Mouse (Mus musculus): ENCODE measurements around the gene Klf2. TPM values are rescaled to one million over a fixed set of nuclear protein-coding genes. Genes with fewer than 3 reads are reported as not detected.

Gene Klf2
- total and polyA plus RNA-seq, 2 experiments from 2014 or later: 4.0 to 9.5 TPM

GRCm38 (mm10) chr8:72317741-72318301 lies 1.0 kb upstream of the Klf2 start:
- Histone ChIP-seq H3K4me3 (ENCODE audit: low read depth, low read length) (no peak overlapping the region), H3K36me3 (ENCODE audit: insufficient read depth) (no peaks in the 10 kb centered on the region), H3K27ac (ENCODE audit: low read depth, low read length) (no peak overlapping the region), H3K9me3 (ENCODE audit: low read length) (no peaks in the 10 kb centered on the region), H3K9ac (no peak overlapping the region), H3K4me1 (ENCODE audit: insufficient read depth) (no peaks in the 10 kb centered on the region), H3K4me2 (ENCODE audit: low read depth) (no peak overlapping the region), H3K27me3 (ENCODE audit: insufficient read depth, low read length) (peaks cover 17% of the 10 kb centered on the region)
- no peak for TF ChIP-seq CTCF (IDR thresholded peaks at IDR 0.05; ENCODE audit: low read depth)
- no peak for ATAC-seq
- 48% methylated on average over 5 of the region's 5 CpGs for WGBS
- peak; percentile 14 for DNase-seq

- no peak overlapping the region for H3K27ac ChIP-seq (ENCODE audit: low read depth, low read length)
- WGBS: 6% methylated on average over 48 of the region's 48 CpGs
Measured at GRCm38 (mm10) chr8:72319397-72319796, 564 bp downstream of the Klf2 start.

DNA sequence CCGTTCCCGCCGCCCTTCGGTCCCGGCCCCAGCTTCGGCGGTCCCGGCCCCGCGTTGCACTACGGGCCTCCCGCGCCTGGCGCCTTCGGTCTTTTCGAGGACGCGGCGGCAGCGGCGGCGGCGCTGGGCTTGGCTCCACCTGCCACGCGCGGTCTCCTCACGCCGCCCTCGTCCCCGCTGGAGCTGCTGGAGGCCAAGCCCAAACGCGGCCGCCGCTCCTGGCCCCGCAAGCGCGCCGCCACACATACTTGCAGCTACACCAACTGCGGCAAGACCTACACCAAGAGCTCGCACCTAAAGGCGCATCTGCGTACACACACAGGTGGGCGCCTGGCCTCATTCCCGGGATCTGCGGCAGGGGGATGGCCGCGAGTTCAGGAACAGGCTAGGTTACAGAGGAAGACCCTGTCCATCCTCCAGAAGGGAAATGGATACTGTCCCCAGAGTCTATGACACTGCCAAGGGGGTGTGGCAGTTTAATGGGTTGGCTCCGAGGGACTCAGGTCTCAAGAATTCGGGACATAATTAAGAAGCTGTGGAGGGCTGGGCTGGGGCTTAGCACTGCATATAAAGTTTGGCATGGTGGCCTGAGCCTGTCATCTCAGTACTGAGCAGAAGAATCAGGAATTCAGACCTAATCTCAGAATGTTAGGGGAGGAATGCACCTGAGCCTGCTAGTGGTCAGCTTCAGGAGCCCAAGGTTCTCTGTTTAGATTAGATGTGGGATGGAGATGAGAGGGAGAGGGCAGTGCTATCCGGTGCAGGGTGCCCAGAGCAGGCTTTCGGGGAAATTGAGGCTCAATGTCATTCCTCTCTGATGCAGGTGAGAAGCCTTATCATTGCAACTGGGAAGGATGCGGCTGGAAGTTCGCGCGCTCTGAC lies 1.3 kb downstream of the Klf2 start:
- Histone ChIP-seq H3K9me3 (ENCODE audit: low read length) (no peaks in the 10 kb centered on the region), H3K4me3 (ENCODE audit: low read depth, low read length) (peak overlapping the region; percentile 56), H3K27ac (ENCODE audit: low read depth, low read length) (no peak overlapping the region), H3K4me1 (ENCODE audit: insufficient read depth) (no peaks in the 10 kb centered on the region), H3K9ac (peak overlapping the region; percentile 58), H3K36me3 (ENCODE audit: insufficient read depth) (no peaks in the 10 kb centered on the region), H3K4me2 (ENCODE audit: low read depth) (peak overlapping the region; percentile 83), H3K27me3 (ENCODE audit: insufficient read depth, low read length) (peaks cover 17% of the 10 kb centered on the region)
- TF ChIP-seq CTCF (IDR thresholded peaks at IDR 0.05; ENCODE audit: low read depth): no peak
- ATAC-seq (no peak), DNase-seq (peak; percentile 11)
- WGBS: 8% methylated on average over 50 of the region's 55 CpGs

More at GRCm38 (mm10) chr8:72319397-72319796, 564 bp downstream of the Klf2 start:
- no peaks in the 10 kb centered on the region for H3K4me1 ChIP-seq (ENCODE audit: insufficient read depth)
- peak overlapping the region; percentile 83 for H3K4me2 ChIP-seq (ENCODE audit: low read depth)
- no peaks in the 10 kb centered on the region for H3K9me3 ChIP-seq (ENCODE audit: low read length)
- ATAC-seq (peak; percentile 12; the same call in 1 of the 2 replicates), DNase-seq (no peak)
- no peak for TF ChIP-seq CTCF (IDR thresholded peaks at IDR 0.05; ENCODE audit: low read depth)
- no peaks in the 10 kb centered on the region for H3K36me3 ChIP-seq (ENCODE audit: insufficient read depth)
- H3K27me3 ChIP-seq (ENCODE audit: insufficient read depth, low read length): peaks cover 17% of the 10 kb centered on the region
- H3K9ac ChIP-seq: peak overlapping the region; percentile 58
- peak overlapping the region; percentile 56 for H3K4me3 ChIP-seq (ENCODE audit: low read depth, low read length)

DNA sequence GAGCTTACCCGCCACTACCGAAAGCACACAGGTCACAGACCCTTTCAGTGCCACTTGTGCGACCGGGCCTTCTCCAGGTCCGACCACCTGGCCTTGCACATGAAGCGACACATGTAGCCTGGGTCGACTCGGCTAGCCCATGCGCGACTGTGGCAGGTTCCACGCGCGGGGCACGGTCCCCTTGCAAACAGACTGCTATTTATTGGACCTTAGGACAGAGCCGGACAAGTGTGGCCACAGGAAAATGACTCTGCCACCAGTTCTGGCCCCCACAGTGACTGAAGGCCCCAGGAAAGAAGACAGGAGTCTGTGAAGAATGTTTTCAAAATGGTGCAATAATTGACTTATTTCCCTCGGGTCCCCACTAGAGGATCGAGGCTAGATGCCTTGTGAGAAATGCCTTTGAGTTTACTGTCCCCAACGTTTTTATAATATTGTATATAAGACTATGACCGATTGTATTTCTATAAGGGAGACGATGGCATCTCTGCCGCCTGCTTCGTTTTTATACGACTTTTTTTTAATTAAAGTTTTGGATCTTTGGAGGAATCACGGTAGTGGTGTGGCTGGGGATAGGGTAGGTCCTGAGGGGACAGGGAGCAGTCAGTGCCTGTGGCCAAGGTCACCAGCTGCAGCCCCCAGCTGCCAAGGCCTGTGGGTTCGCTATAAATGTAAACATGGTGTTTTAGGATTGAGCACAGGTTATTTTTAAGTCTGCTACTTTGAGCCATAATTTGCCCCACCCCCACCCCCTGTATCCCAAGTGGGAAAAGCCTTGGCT lies 2.2 kb downstream of the Klf2 start:
- no peaks in the 10 kb centered on the region for H3K36me3 ChIP-seq (ENCODE audit: insufficient read depth)
- TF ChIP-seq CTCF (IDR thresholded peaks at IDR 0.05; ENCODE audit: low read depth): no peak
- H3K27ac ChIP-seq (ENCODE audit: low read depth, low read length): no peak overlapping the region
- H3K27me3 ChIP-seq (ENCODE audit: insufficient read depth, low read length): peaks cover 17% of the 10 kb centered on the region
- 62% methylated on average over 25 of the region's 25 CpGs for WGBS
- H3K4me1 ChIP-seq (ENCODE audit: insufficient read depth): no peaks in the 10 kb centered on the region
- 0 out of 2 replicates have a peak overlapping the region, but pooled peaks have one; percentile 83 for H3K4me2 ChIP-seq (ENCODE audit: low read depth)
- H3K9me3 ChIP-seq (ENCODE audit: low read length): no peaks in the 10 kb centered on the region
- ATAC-seq (no peak), DNase-seq (no peak)
- peak overlapping the region; percentile 14; the same call in 1 of the 2 replicates for H3K4me3 ChIP-seq (ENCODE audit: low read depth, low read length)
- no peak overlapping the region for H3K9ac ChIP-seq

GRCm38 (mm10) chr8:72321635-72322441 lies 3.0 kb downstream of the Klf2 start:
- no peak overlapping the region for H3K27ac ChIP-seq (ENCODE audit: low read depth, low read length)
- TF ChIP-seq CTCF (IDR thresholded peaks at IDR 0.05; ENCODE audit: low read depth): no peak
- WGBS: 89% methylated on average over 20 of the region's 20 CpGs
- no peak overlapping the region for H3K4me2 ChIP-seq (ENCODE audit: low read depth)
- no peaks in the 10 kb centered on the region for H3K36me3 ChIP-seq (ENCODE audit: insufficient read depth)
- H3K4me1 ChIP-seq (ENCODE audit: insufficient read depth): no peaks in the 10 kb centered on the region
- ATAC-seq: no peak
- no peaks in the 10 kb centered on the region for H3K9me3 ChIP-seq (ENCODE audit: low read length)
- no peak for DNase-seq
- no peak overlapping the region for H3K4me3 ChIP-seq (ENCODE audit: low read depth, low read length)
- H3K9ac ChIP-seq: no peak overlapping the region
- peaks cover 17% of the 10 kb centered on the region for H3K27me3 ChIP-seq (ENCODE audit: insufficient read depth, low read length)

- H3K9ac ChIP-seq: no peak overlapping the region
- H3K4me1 ChIP-seq (ENCODE audit: insufficient read depth): no peaks in the 10 kb centered on the region
- no peak for TF ChIP-seq CTCF (IDR thresholded peaks at IDR 0.05; ENCODE audit: low read depth)
- H3K9me3 ChIP-seq (ENCODE audit: low read length): no peaks in the 10 kb centered on the region
- H3K36me3 ChIP-seq (ENCODE audit: insufficient read depth): no peaks in the 10 kb centered on the region
- WGBS: 77% methylated on average over 7 of the region's 7 CpGs
- no peak overlapping the region for H3K4me3 ChIP-seq (ENCODE audit: low read depth, low read length)
- DNase-seq: no peak
- ATAC-seq: no peak
- no peak overlapping the region for H3K4me2 ChIP-seq (ENCODE audit: low read depth)
- H3K27ac ChIP-seq (ENCODE audit: low read depth, low read length): no peak overlapping the region
- peaks cover 17% of the 10 kb centered on the region for H3K27me3 ChIP-seq (ENCODE audit: insufficient read depth, low read length)
Measured at GRCm38 (mm10) chr8:72322471-72322889, 3.6 kb downstream of the Klf2 start.
